Mouse (Mus musculus) hindbrain, embryonic 15.5 days (tissue): Measurements from ENCODE around the gene Rhov. TPM values are rescaled to one million over a fixed set of nuclear protein-coding genes. Genes with fewer than 3 reads are reported as not detected.

Source experiments
- ATAC-seq: fragments of 200-750 bp; cut with Nextera tagmentation; 2 replicates; pipeline ENCODE4 v1.8.0; 2017; ENCODE audit warnings: low read depth, moderate number of reproducible peaks, moderate TSS enrichment; ENCODE audit not compliant: low FRiP score
- H3K27ac ChIP-seq: fragments of 300-500 bp; sonication (generic); replicated peaks from 2 replicates; pipeline ENCODE4 v1.5.1; 2015; ENCODE audit warnings: mild to moderate bottlenecking, inconsistent platforms
- H3K27me3 ChIP-seq: fragments of 300-500 bp; sonication (generic); 2 replicates; pipeline ENCODE4 v1.6.1; 2015; ENCODE audit warnings: control low read depth, inconsistent platforms
- H3K36me3 ChIP-seq: fragments of 300-500 bp; sonication (generic); 2 replicates; pipeline ENCODE4 v1.6.1; 2015; ENCODE audit warnings: control low read depth, inconsistent platforms
- H3K4me1 ChIP-seq: fragments of 300-500 bp; sonication (generic); replicated peaks from 2 replicates; pipeline ENCODE4 v1.6.1; 2015; ENCODE audit warnings: control low read depth, inconsistent platforms
- H3K4me2 ChIP-seq: fragments of 300-500 bp; sonication (generic); 2 replicates; pipeline ENCODE4 v1.6.1; 2015; ENCODE audit warnings: moderate library complexity, mild to moderate bottlenecking, inconsistent platforms
- H3K4me3 ChIP-seq: fragments of 300-500 bp; sonication (generic); 2 replicates; pipeline ENCODE4 v1.5.1; 2015; ENCODE audit warnings: mild to moderate bottlenecking, inconsistent platforms
- H3K9ac ChIP-seq: fragments of 300-500 bp; sonication (generic); 2 replicates; pipeline ENCODE4 v1.6.1; 2015; ENCODE audit warnings: inconsistent platforms
- H3K9me3 ChIP-seq: fragments of 300-500 bp; sonication (generic); 2 replicates; pipeline ENCODE4 v1.6.1; 2016; ENCODE audit warnings: control low read depth, inconsistent platforms
- WGBS: fragments of 180-500 bp; shearing (Covaris S2); methylation state at CpG from one replicate; pipeline ENCODE4 v1.1.7; 2015; 5-methylcytosine and 5-hydroxymethylcytosine counted together
- polyA plus RNA-seq: library from polyadenylated mRNA; unstranded; fragments of >200 nt; fragmentation: Nextera tagmentation; extraction: Ambion mirVana; gene quantifications from 2 replicates; pipeline ENCODE4 v1.2.1, GENCODE M21; 2015

Rhov gene
- polyA plus RNA-seq, 1 experiment from 2014 or later = 45.5 TPM

DNA sequence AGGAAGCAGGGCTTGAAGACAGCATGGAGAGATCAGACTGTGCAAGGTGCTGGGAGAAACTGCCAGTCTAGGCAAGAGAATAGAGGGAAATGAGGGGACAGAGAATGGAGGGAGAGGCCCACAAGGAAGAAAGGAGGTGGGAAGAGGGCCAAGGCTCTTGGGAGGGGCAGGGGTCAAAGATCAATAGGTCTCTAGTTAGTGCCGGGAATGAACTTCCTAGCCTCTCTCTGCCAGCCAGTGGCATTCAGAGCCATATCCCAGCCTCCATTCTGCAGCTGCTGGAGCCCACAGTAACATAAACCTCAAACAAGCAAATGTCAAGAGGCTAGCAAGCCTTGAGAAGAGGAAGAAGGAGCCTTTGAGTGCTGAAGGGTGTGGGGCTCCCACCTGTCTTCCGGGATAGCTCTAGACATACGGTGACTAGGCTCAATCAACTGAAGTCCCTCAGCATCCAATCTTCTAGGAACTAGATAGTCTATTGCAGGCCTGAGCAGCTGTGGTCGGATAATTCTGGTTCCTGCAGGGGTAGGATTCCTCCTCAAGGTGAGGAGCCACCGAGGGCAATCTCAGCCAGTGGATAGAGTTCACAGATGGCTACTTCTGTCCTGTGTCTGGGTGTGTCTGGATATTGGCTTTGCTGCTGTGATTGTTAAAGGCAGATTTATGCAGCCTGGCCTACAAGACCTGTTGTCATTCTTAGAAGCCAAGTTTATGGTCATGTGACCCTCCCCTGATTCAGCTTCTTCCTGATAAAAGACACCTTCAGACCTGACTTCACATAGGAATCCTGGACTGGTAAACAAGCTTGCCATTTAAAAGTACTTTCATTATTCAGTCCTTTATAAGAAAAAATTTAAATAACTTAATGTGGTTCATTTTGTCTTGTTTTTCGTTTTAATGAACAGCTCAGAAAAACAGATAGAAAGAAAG is 41.0 kb downstream of the Rhov start, which contains the start of gene Ppp1r14d:
TSS of gene Ppp1r14d (minus strand) at position 132 of the 930 bp plus-strand sequence.
- peaks cover 4% of the 10 kb centered on the region; the same call in 1 of the 2 replicates for H3K27me3 ChIP-seq
- no peaks in the 10 kb centered on the region for H3K36me3 ChIP-seq
- no peak within 1 kb of the TSS for H3K27ac ChIP-seq
- H3K9ac ChIP-seq = no peak within 1 kb of the TSS
- H3K4me2 ChIP-seq = no peak within 1 kb of the TSS
- 76% methylated on average over 6 of the region's 6 CpGs for WGBS
- no peak for ATAC-seq
- no peaks in the 10 kb centered on the region for H3K9me3 ChIP-seq
- no peak within 1 kb of the TSS for H3K4me3 ChIP-seq
- no peaks in the 10 kb centered on the region for H3K4me1 ChIP-seq

Other genes with a start within 250 kb of the Rhov start
- 37.0 and 39.0 TPM in 2 replicates for gene Ccdc32, start 241.9 kb downstream of the Rhov start, polyA plus RNA-seq
- 3.7 and 4.8 TPM in 2 replicates for gene Rpusd2, start 236.5 kb downstream of the Rhov start, polyA plus RNA-seq
- gene Knl1, start 224.2 kb downstream of the Rhov start, polyA plus RNA-seq = 10.3 and 11.8 TPM in 2 replicates
- gene Rad51, start 158.5 kb downstream of the Rhov start, polyA plus RNA-seq = 11.7 and 12.7 TPM in 2 replicates
- gene Rmdn3, start 114.2 kb downstream of the Rhov start, polyA plus RNA-seq = 45.2 and 45.8 TPM in 2 replicates
- gene Gchfr, start 103.5 kb downstream of the Rhov start, polyA plus RNA-seq = 9.4 and 10.0 TPM in 2 replicates
- gene Gm14137, start 96.8 kb downstream of the Rhov start, polyA plus RNA-seq = 0.83 and 0.97 TPM in 2 replicates
- gene Zfyve19, start 62.7 kb downstream of the Rhov start, polyA plus RNA-seq = 58.9 and 68.5 TPM in 2 replicates
- gene Dnajc17, start 62.5 kb downstream of the Rhov start, polyA plus RNA-seq = 22.6 and 24.8 TPM in 2 replicates
- not detected in 2 replicates for gene Ppp1r14d, start 41.4 kb downstream of the Rhov start, polyA plus RNA-seq
- 0.96 and 0.99 TPM in 2 replicates for gene Spint1, start 33.9 kb downstream of the Rhov start, polyA plus RNA-seq
- 27.3 and 30.2 TPM in 2 replicates for gene Vps18, start 17.5 kb upstream of the Rhov start, polyA plus RNA-seq
- gene Dll4, start 54.5 kb upstream of the Rhov start, polyA plus RNA-seq = 5.0 and 5.1 TPM in 2 replicates
- gene Chac1, start 80.0 kb upstream of the Rhov start, polyA plus RNA-seq = 10.7 and 11.6 TPM in 2 replicates
- gene Ino80, start 206.4 kb upstream of the Rhov start, polyA plus RNA-seq = 2.9 and 3.4 TPM in 2 replicates